Mouse (Mus musculus): Measurements from ENCODE around the gene Rps12. TPM values are rescaled to one million over a fixed set of nuclear protein-coding genes. Genes with fewer than 3 reads are reported as not detected.
"Not testable (repeated sequence)": the region's sequence is repeated elsewhere in the genome, so short reads cannot be mapped to it uniquely, and the experiment has no call there.

The Rps12 gene
- total RNA-seq, 2 experiments from 2014 or later = 472 to 555 TPM

- DNase-seq (ENCODE audit: low spot score in 2 of 2) = not testable (repeated sequence)
Measured at GRCm38 (mm10) chr10:23786631-23787038, 440 bp downstream of the Rps12 start.

GRCm38 (mm10) chr10:23786040-23786439, 1.0 kb downstream of the Rps12 start:
- no peak for DNase-seq (ENCODE audit: low spot score in 2 of 2)

- not testable (repeated sequence) for DNase-seq (ENCODE audit: low spot score in 2 of 2)
Measured at GRCm38 (mm10) chr10:23785599-23785998, 1.5 kb downstream of the Rps12 start.

GRCm38 (mm10) chr10:23784121-23784520, 3.0 kb downstream of the Rps12 start:
- DNase-seq (ENCODE audit: low spot score in 2 of 2) = no peak

- DNase-seq (ENCODE audit: low spot score in 2 of 2) = no peak
Measured at GRCm38 (mm10) chr10:23783493-23783884, 3.6 kb downstream of the Rps12 start.

GRCm38 (mm10) chr10:23782855-23783492, 4.1 kb downstream of the Rps12 start:
- DNase-seq (ENCODE audit: low spot score in 2 of 2) = no peak

- no peak for DNase-seq (ENCODE audit: low spot score in 2 of 2)
Measured at GRCm38 (mm10) chr10:23781760-23782735, 5.0 kb downstream of the Rps12 start.

GRCm38 (mm10) chr10:23780539-23781275, 6.4 kb downstream of the Rps12 start:
- no peak for DNase-seq (ENCODE audit: low spot score in 2 of 2)

GRCm38 (mm10) chr10:23777288-23777945, 9.7 kb downstream of the Rps12 start:
- no peak for DNase-seq (ENCODE audit: low spot score in 2 of 2)

- DNase-seq (ENCODE audit: low spot score in 2 of 2) = no peak
Measured at GRCm38 (mm10) chr10:23754166-23754565, 32.9 kb downstream of the Rps12 start.

Other genes starting within 250 kb of the Rps12 start
- gene Slc18b1, start 9.7 kb upstream of the Rps12 start, total RNA-seq (2021) = 10 to 100 TPM; 17.1 to 20.8 TPM
- under 1 TPM; 0.25 to 0.62 TPM for gene Vnn3, start 64.2 kb upstream of the Rps12 start, total RNA-seq (2021)
- gene Vnn1, start 107.4 kb upstream of the Rps12 start, total RNA-seq (2021) = under 1 TPM; 0.15 to 0.41 TPM
- not detected for gene Taar1, start 133.1 kb upstream of the Rps12 start, total RNA-seq (2021)
- not detected for gene Taar2, start 151.3 kb upstream of the Rps12 start, total RNA-seq (2021)
- gene Taar3, start 162.3 kb upstream of the Rps12 start, total RNA-seq (2021) = not detected
- not detected for gene Taar4, start 173.2 kb upstream of the Rps12 start, total RNA-seq (2021)
- gene Taar5, start 183.4 kb upstream of the Rps12 start, total RNA-seq (2021) = not detected
- not detected for gene Taar6, start 198.4 kb upstream of the Rps12 start, total RNA-seq (2021)
- not detected for gene Taar7a, start 206.2 kb upstream of the Rps12 start, total RNA-seq (2021)
- not detected for gene Taar7b, start 212.7 kb upstream of the Rps12 start, total RNA-seq (2021)
- not detected for gene Taar7d, start 239.9 kb upstream of the Rps12 start, total RNA-seq (2021)

Measured in gastrocnemius, postnatal 4 days (tissue).